Mouse (Mus musculus) testis, postnatal 10 days (tissue): ENCODE results near the gene Scaf1.

Source experiments
- DNase-seq: peaks from one replicate; pipeline ENCODE4 v3.0.0; 2021; ENCODE audit warnings: low spot score

Gene Scaf1

DNA sequence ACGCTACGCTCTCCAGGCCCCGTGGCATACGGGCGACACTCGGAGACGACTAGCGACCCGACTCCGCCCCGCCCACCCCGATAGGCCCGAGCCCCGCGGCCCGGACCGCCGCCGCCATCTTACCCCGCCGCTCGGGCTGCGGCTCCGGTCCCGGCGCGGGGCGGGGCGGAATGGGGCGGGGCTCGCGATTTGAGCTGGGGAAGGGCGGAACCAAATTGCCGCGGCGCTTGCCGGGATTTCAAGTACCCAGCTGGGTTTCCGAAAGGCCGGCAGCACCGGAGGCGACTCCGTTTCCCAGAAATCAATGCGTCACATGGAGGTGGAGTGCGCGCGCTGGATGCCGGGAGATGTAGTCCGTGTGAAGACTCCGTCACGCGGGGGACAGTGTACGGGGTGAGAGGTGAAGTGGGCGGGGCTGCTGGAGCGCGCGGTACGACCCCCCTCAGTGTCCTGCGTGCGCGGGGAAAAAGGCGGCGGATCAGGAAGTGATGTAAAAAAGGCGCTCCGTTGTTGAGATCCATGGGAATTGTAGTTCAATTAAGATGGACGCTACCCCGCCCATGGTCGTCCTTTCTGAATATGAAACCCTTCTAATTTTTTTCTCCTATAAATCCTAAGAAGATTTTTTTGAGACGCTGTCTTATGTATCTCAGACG is at the start of gene Scaf1:
Gene Scaf1 (minus strand): TSS at position 407 of the 656 bp plus-strand sequence.
- DNase-seq, result peak; percentile 99

DNA sequence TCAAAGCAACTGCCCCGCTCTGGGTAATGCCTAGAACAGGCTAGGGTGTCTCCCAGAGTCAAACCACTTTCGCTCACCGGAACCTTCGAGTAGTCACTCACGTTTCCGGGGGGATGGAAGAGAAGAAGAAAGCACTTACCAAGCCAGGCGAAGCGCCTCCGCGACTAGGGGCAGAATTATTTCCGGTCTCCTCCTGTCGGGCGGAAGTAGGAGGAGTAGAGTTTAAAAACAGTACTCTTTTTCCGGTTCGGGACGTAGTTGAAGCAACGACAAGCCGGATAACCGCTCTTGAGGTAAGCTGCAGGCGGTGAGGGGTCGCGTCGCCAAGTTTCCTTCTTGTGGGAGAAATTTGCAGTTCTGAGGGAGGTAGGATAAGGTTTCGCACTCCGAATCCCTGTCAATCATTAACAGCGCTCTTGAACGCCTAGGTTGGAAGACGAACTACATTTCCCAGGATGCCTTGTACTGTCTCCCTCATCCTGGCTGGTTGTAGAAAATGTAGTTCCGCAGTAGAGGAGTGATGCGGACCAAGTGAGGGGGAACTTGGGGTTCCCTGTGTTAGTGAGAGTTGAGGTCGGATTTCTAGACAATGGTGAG is 46.2 kb upstream of the Scaf1 start, which contains the start of the genes Nosip and Prrg2:
Gene Nosip (plus strand): TSS at position 191 of the 597 bp plus-strand sequence.
Gene Prrg2 (minus strand): TSS at position 439 of the 597 bp plus-strand sequence.
- DNase-seq, result peak; percentile 91

DNA sequence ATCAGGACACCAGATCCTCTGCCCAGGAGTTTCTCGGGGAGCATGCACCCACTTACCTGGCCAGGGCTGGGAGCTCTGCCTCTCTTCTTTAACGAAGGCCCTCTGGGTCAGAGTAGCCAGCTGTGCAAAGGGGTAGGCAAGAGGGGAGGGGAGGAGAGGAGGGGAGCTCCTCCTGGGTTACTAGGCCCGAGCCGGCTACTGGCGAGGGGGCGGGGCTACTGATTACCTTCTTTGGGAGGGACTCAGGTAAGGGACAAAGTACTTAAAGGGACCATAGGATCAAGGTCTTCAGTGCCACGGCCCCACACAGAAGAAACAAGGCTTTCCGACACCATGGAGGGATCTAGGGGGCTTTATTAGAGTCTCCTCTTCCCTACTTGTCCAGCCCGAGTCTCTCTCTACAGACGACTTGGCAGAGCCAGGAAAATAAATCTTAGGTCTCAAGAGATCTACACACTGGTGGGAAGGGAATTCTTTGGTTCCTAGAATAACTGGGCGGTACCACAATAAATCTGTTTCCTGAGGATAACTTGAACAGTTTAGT is 45.4 kb upstream of the Scaf1 start:
- DNase-seq, result peak; percentile 67

DNA sequence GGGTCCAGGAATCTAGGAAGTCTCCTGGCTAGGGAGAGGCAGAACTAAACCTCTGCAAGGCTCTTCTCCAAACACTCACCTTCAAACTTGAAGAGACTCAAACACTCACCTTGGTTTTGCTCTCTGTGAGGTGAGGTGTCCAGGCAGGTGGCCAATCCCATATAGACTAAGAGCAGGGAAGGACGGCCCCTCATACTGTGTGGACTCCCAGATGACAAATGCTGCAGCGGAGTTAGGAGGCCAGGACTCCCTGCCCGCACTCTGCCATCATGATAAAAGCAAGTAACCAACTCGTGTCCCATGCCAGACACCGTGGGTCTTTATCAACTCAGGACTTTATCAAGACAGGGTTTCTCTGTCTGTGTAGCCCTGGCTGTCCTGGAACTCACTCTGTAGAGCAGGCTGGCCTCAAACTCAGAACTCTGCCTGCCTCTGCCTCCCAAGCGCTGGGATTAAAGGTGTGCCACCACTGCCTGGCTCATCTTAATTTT is 44.5 kb upstream of the Scaf1 start:
- DNase-seq, result no peak

DNA sequence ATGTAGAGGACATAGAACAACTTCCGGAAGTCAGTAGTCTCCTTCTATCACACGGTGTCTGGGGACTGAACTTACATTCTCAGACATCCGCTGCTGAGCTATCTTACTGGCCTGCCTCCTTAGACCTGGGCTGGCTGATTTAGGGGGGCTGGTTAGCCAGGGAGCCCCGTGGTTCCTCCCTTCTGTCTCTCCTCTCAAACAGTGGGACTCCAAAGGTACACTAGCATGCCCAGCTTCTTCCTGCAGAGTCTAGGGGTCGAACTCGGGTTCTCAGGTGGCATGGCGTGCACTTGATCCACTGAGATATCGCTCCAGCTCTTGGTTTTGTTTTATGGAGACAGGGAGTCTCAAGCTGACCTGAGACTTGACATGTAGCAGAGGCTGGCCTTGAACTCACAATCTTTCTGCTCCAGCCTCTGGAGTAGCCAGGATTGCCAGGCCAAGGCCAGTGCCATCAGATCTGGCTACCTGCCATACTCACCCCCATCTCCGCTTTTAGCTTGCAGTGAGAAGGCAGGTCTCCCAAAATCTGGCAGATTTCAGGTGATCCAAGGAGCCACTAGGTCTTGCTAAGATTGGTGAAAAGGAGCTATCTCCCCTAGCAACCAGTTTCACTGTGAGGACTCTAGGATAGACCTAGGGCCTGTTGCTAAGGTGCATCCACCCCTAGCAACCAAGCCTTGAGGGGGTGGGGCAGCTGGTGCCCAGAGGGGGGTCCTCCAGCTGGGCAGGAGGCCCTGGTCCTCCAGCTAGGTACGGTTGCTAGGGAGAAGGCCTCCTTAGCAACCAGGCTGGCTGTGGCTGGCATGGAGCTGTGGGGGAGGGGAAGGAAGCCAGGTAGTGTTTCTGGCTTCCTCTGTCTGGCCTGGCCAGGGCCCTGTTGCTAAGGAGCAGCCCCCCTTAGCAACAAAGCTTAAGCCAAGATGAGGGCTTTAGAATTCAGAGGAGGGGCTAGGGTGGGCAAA is 42.7 kb upstream of the Scaf1 start:
- DNase-seq, result no peak

DNA sequence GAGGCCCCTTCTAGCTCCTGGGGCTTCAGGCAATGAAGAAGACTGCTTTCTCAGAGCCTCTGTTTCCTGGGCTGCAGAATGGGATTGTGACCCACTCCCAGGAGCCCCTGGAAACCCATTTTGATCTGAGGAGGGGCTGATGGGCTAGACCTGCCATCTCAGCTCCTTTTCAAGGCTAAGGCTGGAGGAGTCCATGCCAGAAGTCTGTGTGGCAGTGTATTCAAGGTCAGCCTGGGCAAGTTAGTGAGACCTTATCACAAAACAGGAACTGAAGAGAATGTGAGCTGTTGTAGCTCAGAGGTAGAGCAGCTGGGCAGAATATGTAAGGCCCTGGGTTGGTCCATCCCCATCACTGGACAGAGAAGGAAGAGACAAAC is 40.8 kb upstream of the Scaf1 start:
- DNase-seq, result no peak

DNA sequence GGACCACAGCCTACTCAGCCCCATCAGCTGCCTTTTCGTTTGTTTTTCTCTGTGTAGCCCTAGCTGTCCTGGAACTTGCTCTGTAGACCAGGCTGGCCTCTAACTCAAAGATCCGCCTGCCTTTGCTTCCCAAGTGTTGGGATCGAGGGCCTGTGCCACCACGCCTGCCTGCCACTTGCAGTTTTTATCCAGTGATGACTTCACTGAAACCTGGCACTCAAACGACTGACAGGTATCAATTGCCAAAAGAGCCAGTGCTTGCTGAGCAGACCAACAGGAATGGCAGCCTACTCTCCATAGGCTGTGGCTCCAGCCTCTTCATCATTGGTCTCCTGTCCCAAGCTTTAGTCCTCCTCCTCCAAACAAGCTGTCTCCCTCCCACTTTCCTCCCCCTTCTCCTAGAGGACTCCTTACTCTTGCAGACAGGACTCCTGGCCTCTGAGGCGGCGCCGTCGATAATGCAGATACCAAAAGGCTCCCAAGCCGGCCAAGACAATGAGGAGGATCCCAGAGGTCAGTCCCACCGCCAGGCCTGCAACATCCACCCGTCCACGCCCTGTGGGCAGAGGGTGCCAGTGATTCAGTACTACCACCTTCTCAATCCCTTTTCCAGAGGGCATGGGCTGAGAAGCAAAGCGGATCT is 40.3 kb upstream of the Scaf1 start:
- peak; percentile 66 for DNase-seq

DNA sequence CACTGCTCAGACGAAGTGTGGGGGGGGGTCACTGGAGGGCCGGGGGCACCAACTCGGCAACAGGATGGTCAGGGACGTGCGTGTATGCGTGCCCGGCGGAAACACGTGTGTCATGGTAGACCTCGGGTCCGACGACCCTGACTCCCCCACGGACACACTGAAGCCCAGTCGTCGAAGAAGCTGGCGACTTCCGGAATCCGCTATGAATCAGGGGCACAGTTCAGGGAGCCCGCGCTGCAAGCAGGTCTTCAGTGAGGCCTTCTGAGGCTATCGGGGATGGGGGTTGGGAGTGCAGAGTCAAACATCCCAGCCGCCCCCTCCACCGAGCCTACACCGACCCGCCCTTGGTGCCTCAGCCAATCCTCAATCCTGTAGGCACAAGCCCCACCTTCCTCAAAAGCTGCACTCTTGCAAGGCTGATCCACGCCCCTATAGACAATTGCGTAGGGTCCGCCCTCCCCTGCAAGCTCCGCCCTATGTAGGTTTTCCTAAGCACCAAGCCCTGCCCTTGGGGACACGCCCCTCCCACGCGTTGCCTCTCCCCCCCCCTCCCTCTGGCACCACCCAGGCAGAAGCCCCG is 37.9 kb upstream of the Scaf1 start:
- DNase-seq, result peak; percentile 93

DNA sequence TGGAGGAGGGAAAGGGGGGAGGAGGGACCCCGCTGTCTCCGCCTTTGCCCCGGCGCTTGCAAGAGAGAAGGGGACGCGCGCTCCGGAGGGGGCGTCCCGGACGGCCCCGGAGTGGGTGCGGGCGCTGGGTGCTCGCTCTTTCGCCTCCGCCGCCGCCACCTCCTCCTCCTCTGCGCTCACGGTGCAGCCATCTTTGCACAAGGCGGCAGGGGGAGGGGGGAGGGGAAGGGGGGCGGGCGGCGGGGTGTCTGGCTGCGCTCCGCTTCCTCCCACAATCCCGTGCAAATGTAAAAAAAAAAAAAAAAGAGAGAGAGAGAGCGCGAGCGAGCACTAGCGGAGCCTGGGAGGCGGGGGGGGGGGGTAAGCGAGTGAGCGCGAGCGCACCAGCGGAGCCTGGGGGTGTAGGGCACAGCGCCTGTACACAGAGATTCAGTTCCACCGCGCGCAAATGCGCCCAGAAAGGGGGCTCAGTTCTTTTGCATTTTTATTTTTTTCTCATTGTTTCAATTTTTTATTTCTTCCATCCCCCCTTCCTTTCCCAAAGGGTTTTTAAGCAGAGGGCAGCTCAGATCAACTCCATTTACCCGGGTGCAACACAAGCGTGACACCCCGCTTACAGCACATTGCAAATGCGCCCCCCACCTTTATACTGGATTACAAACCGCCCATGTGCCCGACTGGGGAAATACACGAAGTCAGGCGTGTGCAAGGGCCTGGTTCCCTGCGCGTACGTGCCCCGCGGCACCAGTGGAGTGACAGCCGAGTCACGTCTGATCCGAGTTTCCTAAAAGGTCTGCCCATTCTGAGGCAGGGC is 37.2 kb upstream of the Scaf1 start:
- peak; percentile 82 for DNase-seq

DNA sequence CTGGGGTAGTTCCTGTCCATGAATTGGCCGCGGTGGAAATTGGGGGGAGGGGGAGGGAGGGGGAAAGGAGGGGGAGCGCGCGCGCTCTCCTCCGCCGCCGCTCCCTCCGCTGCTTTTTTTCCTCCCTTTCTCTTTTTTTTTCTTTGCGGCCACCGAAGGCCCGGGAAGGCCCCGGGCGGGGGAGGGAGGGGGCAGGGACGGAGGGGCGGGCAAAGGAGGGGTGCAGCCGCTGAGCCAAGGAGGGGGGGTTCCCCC is 36.6 kb upstream of the Scaf1 start, which contains the start of gene Prr12:
Gene Prr12 (minus strand): TSS at position 20 of the 255 bp plus-strand sequence.
- DNase-seq, result no peak

DNA sequence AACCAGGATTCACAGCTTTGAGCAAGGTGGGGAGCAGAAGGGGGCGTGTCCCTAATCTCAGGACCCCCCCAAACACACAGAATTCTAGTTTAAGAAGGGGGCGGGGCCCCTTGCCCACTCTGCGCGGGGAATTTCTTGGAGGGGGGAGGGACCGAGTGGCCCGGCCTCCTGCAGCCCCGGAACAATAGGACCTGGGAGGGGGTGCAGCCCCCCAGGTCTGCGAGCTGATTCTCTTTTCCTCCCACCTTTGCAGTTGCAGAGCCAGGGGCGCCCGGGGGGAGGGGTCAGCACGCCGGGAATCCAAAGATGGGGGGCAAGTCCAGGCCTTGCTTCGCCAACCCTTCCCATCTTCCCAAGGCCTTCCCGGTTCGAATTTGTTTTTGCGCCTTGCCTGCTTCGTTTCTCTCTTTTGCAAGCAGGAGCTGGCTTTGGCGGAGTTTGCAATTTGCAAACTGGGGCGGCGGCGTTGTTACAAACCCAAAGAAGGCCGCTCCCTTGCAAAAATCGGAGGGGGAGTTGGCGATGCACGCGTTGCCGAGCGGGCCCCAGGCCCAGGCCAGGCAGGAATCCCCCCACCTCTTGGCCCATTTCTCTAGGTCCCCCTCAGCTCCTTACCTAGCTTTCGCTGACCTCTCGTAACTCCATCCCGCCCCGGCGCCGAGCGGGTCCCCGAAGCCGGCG is 36.2 kb upstream of the Scaf1 start:
- DNase-seq, result peak; percentile 76

DNA sequence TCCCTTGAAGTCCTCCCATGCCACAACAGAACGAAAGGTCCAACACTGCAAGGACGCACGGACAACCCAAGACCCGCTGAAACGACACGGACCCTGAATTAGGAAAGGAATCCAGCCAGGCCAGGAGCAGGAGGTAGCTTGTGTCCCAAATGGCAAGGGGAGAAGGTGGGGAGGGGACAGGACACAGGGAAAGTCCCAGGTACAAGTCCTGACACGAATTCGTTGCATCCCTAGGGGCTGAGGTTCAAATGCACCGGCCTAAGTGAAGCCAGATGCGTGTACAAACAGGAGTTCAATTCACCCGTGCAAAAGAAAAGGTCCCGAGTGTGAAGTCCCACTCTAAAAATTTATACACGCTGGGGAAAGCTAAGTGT is 35.4 kb upstream of the Scaf1 start:
- DNase-seq, result no peak

DNA sequence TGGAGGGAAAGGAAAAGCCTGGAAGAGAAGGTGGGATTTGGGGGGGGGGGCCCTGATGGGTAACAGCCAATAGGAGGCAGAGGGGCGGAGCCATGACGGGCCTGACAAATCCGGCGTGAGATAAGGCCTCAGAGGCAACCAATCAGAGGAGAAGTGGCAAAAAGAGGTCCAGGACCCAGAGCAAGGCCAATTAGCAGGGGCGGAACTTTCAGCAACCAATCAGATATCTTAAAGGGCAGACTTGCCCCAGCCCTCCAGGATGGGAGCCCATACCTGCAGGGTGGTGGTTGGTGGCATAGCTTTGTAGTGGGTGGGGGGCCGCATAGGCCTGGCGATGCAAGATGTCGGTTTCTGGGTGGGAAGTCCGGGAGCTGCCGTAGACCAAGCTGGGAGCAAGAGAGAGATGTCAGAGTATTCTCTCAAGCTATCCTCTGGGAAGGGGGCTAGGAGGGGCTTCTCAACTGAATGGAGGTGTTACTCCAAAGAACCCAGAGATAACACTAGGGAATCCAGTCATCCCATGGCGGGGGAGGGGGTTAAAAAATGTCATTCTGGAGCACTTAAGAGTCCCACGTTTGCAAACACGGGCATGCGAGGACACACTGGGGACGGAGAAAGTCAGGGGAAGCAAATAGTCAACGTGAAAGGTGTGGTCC is 34.9 kb upstream of the Scaf1 start:
- peak; percentile 89 for DNase-seq

DNA sequence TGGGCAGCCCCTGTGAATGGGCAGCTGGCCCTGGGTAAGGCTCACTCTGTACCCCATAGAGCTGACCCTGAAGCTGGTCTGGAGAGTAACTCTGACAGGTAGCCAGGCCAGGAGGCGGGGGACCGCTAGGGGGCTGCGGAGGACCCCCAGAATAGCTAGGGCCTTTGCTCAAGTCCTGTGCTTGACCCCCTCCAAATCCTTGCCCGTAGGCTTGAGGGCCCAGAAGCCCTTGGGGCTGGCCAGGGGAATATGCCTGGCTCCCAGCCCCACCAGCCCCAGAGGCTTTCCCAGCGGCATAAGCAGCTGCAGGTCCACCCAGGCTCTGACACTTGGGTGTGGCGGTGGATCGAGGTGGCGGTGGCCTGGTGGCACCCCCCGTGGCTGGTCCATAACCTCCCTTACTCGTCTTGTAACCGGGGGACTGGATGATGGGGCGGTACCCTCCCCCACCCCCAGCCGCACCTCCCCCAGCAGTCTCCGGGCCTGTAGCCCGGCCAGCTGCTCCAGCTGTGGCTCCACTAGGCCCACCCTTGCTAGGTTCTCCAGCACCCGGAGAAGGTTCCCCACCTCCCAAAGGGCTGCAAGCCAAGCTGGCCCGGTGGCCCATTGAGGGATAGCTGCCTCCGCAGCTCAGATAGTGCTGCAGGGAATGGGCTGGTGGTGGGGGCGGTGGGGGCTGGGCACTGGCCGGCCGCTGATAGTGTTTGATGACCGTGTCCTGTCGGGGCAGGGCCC is 32.9 kb upstream of the Scaf1 start:
- DNase-seq, result no peak

DNA sequence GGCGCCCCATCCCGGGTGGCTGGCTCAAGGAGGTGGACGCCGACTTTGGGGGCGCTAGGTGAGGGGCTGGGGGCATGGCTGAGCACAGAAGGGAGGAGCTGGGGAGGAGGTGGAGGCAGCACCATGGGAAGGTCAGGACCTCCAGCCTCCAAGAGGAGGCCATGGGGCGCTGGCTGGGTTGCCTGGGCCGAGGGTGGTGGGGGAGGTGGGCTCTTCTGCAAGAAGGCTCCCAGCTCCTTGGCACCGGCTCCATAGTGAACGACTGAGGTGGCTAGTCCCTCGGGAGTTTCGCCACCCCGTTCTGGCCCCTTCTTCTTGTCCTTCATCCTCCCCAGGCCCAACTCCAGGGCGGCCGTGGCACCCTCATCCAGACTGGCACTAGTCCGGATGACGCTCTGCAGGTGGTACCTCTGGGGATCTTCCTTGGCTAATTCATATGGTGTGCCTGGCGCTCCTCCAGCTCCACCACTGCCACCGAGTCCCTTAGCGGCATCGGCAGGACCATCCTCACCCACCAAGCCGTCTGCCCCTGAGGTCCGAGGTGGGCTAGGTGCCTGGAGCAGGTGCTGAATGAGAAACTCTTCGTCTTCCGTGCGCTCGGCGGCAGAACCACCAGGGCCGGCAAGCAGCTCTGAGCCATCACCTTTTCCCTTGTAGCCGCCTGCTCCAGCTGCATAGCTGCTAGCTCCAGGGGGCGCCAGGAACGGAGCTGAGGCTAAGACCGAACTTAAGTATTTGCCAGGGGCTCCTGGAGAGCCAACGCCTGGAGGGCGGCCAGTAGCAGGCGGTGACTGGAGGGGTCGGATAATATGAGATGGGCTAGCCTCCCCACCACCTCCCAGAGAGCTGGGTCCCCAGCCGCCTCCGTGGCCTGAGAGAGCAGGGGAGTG is 32.1 kb upstream of the Scaf1 start:
- no peak for DNase-seq

DNA sequence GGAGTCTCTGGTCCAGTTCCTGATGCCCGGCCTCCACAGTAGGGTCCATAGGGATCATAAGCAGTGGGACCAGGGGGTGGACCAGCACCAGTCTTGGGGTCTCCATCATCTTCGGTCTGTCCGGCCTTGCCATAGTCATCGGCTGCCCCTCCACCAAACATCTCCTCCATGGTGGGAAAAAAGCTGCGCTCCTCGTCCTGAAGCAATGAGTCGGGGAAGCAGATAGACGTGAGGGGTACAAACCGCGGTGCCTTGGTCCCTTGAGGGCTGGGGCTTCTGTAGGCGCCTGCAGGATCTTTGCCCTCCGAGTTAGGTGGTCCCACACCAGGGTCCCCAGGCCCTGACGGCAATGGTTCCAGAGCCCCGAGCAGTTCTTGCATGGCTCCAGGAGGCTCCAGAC is 31.3 kb upstream of the Scaf1 start:
- DNase-seq, result no peak

DNA sequence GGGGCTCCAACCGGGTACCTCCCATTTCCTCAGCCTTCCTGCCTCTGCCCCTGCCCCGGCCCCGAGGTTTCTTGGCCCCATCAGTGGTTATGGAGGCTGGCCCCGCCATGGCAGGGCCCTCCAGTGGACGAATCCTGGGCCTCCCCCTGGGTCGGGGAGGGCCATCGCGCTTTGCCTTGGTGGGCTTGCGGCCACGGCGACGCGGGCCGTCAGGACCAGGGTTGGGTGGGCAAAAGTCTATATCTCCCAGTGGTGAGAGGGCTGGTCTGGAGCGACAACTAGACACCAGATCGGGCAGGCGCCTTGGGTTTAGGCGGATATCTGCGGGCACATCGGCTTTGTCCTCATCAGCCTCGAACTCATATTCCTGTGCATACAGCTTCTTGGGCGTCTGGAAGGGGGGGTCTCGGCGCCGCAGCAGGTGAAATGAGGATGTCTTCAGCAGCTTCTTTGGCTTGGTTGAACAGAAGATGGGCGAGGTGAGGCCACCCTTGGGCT is 30.7 kb upstream of the Scaf1 start:
- no peak for DNase-seq

DNA sequence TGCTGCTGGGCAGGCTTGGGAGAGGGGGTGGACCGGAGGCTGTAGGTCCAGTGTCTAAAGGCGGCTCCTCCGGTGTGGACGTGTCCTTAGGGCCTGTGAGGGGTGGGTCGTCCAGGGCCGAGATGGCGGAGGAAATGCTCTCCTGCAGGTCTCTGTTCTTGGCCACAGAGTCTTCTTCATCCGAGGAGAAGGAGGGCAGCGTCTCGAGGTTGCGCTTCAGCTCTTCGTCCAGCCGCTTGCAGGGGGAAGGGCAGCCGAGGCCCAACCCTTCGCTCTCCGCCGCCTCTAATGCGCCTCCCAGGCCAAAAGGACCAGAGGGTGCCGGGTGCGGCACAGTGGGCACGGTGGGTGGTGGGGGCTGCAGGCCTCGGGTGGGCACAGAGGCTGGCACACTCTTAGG is 29.6 kb upstream of the Scaf1 start:
- no peak for DNase-seq
